Comparison of ENCODE assay signal across 17 mouse cellular contexts in genomic region chr9:78217074-78217473, GRCm38 (mm10). TPM values are rescaled to one million over a fixed set of nuclear protein-coding genes. Genes with fewer than 3 reads are reported as not detected.
"Had no signal": no experiment of that assay in that cellular context is flagged by ENCODE, and none has a peak within 500 bp of the region (broad histone marks: within the 10 kb centered on the region; RNA-seq: fewer than 3 reads in every experiment).

No protein-coding gene starts in this region.

- H3K9ac ChIP-seq: hindbrain, embryonic 15.5 days; liver, embryonic 14.5 days; lung, embryonic 15.5 days; midbrain, embryonic 13.5 days; neural tube, embryonic 15.5 days had no signal

- H3K36me3 ChIP-seq: hindbrain, embryonic 15.5 days; limb, embryonic 10.5 days; lung, embryonic 15.5 days; midbrain, embryonic 13.5 days; neural tube, embryonic 15.5 days had no signal

- H3K9me3 ChIP-seq: hindbrain, embryonic 15.5 days; limb, embryonic 10.5 days; lung, embryonic 15.5 days; midbrain, embryonic 13.5 days; neural tube, embryonic 15.5 days had no signal

- H3K4me3 ChIP-seq: hindbrain, embryonic 15.5 days; layer of hippocampus, adult 2 months; limb, embryonic 10.5 days; lung, embryonic 15.5 days; midbrain, embryonic 13.5 days; myocyte; neural tube, embryonic 15.5 days had no signal

- H3K4me1 ChIP-seq: hindbrain, embryonic 15.5 days; limb, embryonic 10.5 days; midbrain, embryonic 13.5 days; neural tube, embryonic 15.5 days had no signal

- H3K27me3 ChIP-seq: hindbrain, embryonic 15.5 days; lung, embryonic 15.5 days; midbrain, embryonic 13.5 days; neural tube, embryonic 15.5 days had no signal

- ATAC-seq: midbrain, embryonic 13.5 days had no signal

- H3K4me2 ChIP-seq: hindbrain, embryonic 15.5 days; lung, embryonic 15.5 days; midbrain, embryonic 13.5 days; neural tube, embryonic 15.5 days had no signal

- DNase-seq: right cerebral cortex, adult 18-20 months; right cerebral cortex, postnatal 25 days; thymus, postnatal 36 days had no signal

- H3K27ac ChIP-seq: hindbrain, embryonic 15.5 days; layer of hippocampus, adult 2 months; limb, embryonic 10.5 days; liver, embryonic 14.5 days; lung, embryonic 15.5 days; midbrain, embryonic 13.5 days; neural tube, embryonic 15.5 days had no signal

RNA-seq across cellular contexts. Expression of gene Gsta1, which starts 13.4 kb away (rescaled TPM):
- total RNA-seq: layer of hippocampus, adult 2 months; layer of hippocampus, postnatal 10 days; left cerebral cortex, adult 18-20 months; left cerebral cortex, postnatal 10 days; midbrain, postnatal 0 days had no signal
- polyA plus RNA-seq: hindbrain, embryonic 15.5 days; limb, embryonic 10.5 days; midbrain, embryonic 13.5 days; midbrain, postnatal 0 days; neural tube, embryonic 11.5 days; neural tube, embryonic 15.5 days had no signal

RNA-seq across cellular contexts. Expression of gene Gm3776, which starts 39.9 kb away (rescaled TPM):
- total RNA-seq: layer of hippocampus, adult 2 months; layer of hippocampus, postnatal 10 days; left cerebral cortex, adult 18-20 months; left cerebral cortex, postnatal 10 days; midbrain, postnatal 0 days had no signal
- polyA plus RNA-seq: hindbrain, embryonic 15.5 days; limb, embryonic 10.5 days; liver, embryonic 14.5 days; lung, embryonic 15.5 days; midbrain, embryonic 13.5 days; midbrain, postnatal 0 days; neural tube, embryonic 11.5 days; neural tube, embryonic 15.5 days; thymus, postnatal 0 days had no signal
